Mouse (Mus musculus) erythroid progenitor cell, adult 5-6 weeks (primary cell): ENCODE data around the gene Nek9. TPM values are rescaled to one million over a fixed set of nuclear protein-coding genes. Genes with fewer than 3 reads are reported as not detected.

ENCODE experiments used
- ATAC-seq: replicated peaks from 2 replicates; pipeline ENCODE4 v1.8.0; 2016; ENCODE audit warnings: moderate number of reproducible peaks, mild to moderate bottlenecking, moderate TSS enrichment, inconsistent platforms; ENCODE audit not compliant: poor library complexity, low FRiP score, severe bottlenecking
- total RNA-seq, 2 experiments: library from RNA; stranded (forward) in 1 of 2; stranded (reverse) in 1 of 2; fragments of 150-400 nt in 1 of 2; fragments of 186-747, 209-891 nt in 1 of 2; gene quantifications; 2 replicates each; pipeline versions ENCODE4 v1.2.3 to v1.2.4; 2015 to 2017; ENCODE audit warnings: low replicate concordance in 2 of 2

The Nek9 gene
- total RNA-seq (2015; ENCODE audit: low replicate concordance) (9.0 and 17.2 TPM in 2 replicates), total RNA-seq (2017; ENCODE audit: low replicate concordance) (7.9 and 15.5 TPM in 2 replicates)

DNA sequence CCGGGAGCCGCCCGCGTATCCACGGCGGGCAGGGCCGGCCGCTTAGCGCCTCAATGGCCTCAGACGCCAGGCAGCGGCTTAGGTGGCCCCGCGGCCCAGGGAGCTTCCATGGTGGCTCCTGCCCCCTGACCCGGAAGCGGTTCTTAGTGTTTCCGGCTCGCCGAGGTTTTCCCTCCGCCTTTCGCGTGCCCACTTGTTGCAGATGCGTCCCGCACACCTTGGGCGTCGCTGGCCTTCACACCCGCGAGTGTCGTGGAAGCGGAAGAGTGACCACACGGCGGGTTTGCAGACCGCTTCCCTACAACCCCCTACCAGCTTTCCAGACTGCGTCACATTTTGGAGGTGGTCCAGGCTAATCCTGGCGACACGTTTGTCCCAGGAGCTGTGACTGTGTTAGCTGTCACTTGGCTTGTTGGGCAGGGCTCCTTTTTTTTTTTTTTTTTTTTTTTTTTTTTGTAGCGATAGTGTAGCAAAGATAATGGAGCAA, at the start of gene Nek9:
Gene Nek9 (minus strand): TSS at position 120 of the 487 bp plus-strand sequence.
- ATAC-seq: peak; percentile 94

GRCm38 (mm10) chr12:85385995-85386375, 46.8 kb upstream of the Nek9 start:
- no peak for ATAC-seq

- ATAC-seq: no peak
Measured at GRCm38 (mm10) chr12:85385329-85385994, 46.3 kb upstream of the Nek9 start.

DNA sequence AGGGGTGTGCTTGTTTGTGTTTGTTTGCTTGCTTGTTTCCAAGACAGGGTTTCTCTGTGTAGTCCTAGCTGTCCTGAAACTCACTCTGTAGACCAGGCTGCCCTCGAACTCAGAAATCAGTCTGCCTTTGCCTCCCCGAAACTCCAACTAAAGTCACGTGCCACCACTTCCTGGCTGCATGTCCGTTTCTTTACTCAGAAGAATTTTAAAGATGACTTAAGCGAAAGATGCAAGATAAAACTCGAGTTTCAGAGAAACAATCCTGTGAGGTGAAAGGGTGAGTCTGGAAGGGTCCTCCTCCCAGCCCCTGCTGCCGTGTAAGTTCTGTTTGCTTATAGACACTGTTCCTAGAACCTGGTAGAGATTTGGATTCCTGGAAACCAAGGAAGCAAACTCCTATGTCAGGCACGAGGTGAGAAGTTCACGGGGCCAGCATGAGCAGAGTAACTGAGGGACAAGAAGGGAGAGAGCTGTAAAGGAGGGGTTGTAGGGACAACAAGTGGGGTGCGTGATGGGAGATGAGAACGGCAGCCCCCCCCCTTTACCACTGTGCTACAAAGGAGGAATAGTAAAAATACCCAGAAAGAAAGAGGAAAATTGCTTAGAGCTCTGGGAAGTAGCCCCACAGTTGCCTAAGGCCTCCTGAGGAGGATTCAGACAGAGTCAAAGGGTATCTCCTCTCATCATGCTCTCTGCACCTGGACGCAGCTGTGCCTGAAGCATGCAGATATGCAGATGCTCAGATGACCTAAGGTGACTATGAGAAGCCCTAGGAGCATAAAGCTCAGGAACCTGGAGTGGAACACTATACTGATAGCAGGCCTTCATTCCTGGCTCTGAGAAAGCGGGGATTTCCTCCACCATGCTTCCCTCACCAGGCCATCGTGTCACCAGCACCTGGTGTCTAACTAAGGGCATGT, 43.9 kb upstream of the Nek9 start:
- ATAC-seq: no peak

GRCm38 (mm10) chr12:85381570-85381969, 42.4 kb upstream of the Nek9 start:
- no peak for ATAC-seq

DNA sequence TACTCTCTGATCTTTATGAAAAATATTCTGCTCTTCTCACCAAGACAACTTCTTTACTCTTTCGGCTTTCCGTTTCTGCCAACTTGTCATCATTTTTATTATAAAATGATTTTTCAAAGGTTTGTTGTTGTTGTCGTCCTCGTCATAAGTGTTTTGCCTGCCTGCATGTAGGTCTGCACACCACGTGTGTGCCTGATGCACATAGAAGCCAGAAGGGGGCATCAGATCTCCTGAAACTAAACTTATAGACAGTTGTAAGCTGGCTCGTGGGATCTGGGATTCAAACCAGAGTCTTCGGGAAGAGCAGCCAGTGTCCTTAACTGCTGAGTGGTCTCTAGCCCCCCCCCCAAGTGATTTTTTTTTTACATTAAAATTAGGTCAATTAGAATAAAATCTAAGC, 41.8 kb upstream of the Nek9 start:
- no peak for ATAC-seq

- no peak for ATAC-seq
Measured at GRCm38 (mm10) chr12:85380308-85380707, 41.1 kb upstream of the Nek9 start.

DNA sequence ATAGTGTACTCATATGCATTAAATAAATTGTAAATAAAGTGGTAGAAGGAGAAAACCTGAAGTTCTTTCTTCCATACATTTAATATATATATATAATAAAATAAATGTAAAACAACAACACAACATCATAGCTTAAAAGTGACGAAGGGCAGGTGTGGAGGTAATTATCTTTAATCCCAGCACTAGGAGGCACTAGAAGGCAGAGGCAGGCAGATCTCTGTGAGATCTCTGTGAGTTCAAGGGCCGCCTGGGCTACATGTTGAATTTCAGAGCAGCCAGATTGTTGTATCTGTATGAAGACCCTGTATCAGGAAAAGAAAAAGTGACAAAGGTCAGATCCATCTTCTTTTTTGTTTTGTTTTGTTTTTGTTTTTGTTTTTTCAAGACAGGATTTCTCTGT, 39.1 kb upstream of the Nek9 start:
- no peak for ATAC-seq

DNA sequence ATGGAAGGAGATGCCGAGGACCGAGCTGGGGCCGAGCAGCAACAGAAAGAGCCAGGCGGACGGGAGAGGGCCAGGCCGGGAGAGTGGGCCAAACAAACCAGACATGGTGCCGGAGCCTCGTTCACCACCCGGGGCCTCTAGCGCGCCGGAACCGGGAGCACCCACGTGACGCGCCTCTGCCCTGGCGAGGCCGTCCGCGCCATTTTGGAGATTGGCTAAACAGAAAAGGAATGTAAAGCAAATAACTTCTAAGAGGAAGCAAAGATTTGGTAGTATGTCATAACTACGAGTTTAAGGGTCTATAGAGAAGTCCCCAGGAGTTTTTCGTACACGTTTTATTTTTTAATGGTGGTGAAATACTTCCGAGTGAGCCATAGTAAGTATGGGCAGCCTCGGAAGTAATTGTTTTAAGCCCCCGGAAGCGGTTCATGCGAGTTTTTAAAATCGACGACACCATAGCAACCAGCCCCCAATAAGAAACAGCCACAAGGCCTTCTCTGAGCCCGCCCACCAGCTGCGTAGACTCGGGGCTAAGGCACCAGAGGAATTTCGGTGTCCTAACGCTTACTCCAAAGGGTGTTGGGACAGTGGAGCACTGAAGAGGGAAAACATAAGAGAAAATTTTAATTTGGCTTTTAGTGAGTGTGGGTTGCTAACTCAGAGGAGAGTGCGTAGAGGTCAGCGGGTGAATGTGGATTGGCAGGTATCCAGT, 35.6 kb upstream of the Nek9 start, which contains the start of gene Tmed10:
Gene Tmed10 (minus strand): TSS at position 287 of the 712 bp plus-strand sequence.
- ATAC-seq: peak; percentile 92

DNA sequence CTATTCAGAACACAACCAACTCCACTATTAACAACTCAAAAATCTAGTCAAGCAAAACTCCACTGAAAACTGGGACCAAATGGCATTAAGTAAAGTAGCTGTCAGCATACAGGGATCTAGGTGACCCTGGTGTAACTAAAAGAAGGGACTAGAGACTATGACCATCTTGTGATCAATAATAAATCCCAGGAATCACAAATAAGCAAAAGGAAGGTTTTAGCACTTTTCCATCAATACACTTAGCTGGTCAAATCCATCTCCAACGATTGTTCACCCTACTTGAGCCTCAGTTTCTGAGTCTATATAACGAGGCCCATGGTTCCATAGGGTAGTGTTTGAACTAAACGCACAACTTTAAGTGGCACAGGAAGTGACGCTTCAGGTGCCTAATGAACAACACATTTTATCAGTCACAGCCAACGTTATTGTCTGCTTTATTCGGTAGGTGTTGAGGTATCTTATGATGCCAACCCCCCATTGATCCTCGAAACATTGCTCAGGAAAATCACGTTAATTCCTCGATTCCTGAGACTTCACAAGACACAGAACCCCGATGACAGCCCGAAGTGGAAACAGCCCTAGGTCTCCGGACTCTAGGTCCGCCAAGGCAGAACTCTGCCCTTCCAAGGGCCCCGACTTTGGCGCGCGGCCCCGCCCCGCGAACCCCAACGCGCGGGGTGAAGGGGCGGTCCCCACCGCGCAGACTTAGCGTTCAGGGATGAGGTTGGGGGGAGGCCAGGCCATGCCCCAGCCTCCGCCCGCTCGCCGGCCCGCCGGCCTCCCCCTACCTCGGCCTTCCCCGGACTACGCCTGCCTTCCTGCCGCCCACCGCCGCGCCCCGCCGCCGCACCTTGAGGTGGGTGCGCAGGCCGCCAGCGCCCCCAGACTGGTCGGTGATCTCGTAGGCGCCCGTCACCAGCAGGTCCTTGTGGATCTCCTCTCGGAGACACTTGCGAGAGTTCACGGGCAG, 34.7 kb upstream of the Nek9 start:
- peak; percentile 84 for ATAC-seq

DNA sequence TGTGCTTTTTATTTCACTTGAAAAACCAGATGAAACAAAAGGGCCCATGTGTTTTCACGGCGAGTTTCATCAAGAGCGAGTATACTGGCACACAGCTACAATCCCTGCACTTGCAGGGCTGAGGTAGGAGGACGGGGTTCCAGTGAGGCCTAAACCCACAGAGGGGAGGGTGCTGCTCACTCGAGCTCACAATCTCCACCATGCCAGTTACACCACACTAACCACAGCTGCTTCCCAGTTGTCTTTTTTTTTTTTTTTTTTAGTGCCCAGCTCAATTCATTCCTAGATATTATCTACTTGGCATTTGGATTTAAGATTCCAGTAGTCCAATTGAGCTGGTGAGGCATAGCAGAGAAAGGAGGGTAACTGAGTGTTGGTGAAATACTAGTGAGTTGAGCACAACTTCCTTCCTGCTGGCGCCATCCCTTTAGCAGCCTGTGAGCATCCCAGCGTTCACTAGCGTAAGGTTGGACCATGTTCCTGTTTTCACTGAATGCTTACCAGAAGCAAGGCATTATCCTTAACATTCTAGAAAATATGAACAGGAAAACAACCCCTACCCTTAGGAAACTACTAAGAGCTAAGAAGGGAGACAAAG, 33.0 kb upstream of the Nek9 start:
- no peak for ATAC-seq

DNA sequence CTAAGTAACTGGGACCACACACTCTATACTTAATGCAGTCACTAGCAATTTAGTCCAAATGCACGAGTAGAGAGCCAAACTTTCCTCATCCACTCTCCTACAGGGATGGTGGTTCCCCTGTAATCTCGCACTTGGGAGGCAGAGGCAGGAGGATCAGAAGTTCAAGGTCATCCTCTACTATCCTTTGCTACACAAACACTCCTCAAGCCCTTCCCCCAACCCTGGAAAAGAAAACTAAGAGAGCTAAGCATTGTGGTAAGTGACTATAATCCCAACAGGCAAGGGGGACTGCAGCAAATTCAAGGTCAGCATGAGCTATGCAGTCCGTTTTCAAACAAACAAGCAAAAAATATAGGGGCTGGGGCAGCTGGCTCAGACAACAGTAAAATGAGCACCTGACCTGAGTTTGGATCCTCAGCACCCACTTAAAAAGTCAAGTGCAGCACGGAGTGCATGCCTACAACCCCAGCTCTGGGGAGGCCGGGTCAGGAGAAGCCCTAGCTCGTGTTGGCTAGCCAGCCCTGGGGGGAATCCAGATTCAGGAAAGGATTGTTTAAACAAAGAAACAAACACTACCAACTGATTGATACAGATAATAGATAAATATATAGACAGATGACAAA, 29.4 kb upstream of the Nek9 start:
- ATAC-seq: no peak

- ATAC-seq: no peak
Measured at GRCm38 (mm10) chr12:85366271-85366670, 27.1 kb upstream of the Nek9 start.

DNA sequence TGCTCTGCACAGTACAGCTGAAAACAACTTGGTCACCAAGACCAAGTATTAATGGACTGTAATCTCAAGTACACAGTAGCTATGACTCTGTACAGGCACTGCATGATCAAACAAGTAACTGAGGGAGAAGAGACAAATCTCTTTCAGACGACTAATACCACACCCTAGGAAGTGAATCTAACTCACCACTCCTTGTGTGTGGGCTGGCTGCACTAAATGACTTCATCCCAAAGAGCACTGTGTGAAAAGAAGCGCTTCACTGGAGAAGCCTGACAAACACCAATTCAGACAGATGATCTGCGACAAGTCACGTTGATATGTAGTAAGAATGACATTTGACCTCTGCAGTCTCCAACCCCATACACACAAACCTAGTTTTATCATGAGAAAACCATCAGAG, 23.3 kb upstream of the Nek9 start:
- no peak for ATAC-seq

GRCm38 (mm10) chr12:85361580-85361979, 22.4 kb upstream of the Nek9 start:
- ATAC-seq: no peak

GRCm38 (mm10) chr12:85361165-85361564, 22.0 kb upstream of the Nek9 start:
- ATAC-seq: no peak

DNA sequence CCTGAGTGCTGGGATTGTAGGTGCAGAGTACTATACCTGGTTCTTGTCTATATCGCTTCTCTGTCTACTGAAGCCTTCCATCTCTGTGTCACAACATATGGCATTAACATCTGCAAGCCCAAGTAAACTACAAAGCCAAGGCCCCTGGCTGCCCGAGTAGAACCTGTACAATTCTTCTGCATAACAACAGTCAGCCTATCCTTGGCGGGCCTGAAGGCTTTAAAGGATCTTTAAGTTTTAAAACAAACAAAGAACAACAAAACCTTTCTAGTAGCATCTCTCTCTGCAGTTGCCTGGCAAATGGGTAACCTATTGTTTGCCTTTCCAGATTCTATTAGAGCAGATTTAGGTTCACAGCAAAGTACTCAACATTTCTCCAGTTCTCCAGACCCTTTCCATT, 14.9 kb upstream of the Nek9 start:
- ATAC-seq: no peak
